Mouse (Mus musculus): ENCODE data around the gene G6pc3. TPM values are rescaled to one million over a fixed set of nuclear protein-coding genes. Genes with fewer than 3 reads are reported as not detected.
"Not testable (repeated sequence)": the region's sequence is repeated elsewhere in the genome, so short reads cannot be mapped to it uniquely, and the experiment has no call there.

Gene G6pc3
- polyA plus RNA-seq, 1 experiment: 28.3 TPM

DNA sequence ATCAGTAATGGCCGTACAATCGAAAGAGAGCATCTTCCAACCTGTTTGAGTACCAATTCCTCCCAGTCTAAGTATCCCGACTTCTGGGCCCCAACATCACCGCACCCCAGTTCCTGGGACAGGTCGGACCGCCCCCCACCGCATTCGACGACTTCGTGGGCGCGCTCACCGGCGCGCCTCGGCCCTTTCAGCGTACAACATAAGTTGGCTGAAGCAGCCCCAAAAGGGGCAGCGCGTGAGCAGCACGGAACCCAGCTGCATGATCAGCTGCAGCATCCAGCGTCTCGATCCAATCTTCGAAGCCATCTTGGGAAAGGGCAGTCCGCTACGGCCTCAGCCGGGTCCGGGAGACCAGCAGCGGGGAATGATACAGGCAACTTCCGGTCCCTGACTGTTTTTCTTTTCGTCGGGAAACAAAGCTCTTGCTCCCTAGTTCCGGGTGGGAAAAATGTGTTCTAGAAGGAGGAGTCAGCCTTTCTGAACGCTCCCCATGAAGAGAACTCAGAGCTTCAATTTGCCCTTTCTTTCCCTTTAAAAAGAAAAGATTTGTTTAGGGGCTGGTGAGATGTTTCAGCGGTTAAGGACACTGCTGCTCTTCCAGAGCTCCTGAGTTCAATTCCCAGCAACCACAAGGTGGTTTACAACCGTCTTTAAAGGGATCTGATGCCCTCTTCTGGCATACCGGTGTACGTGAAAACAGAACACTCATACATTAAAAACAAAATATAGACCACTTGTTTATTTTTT is 33.2 kb upstream of the G6pc3 start, which contains the start of gene Tmem101:
Gene Tmem101, minus strand, starts transcription at position 366 of the 747 bp plus-strand sequence.
- peaks cover 3% of the 10 kb centered on the region; the same call in 1 of the 2 replicates for H3K4me1 ChIP-seq (ENCODE audit: control insufficient read depth, insufficient read depth, low read length)
- TF ChIP-seq POLR2A (IDR thresholded peaks at IDR 0.05; ENCODE audit: borderline replicate concordance, low read depth, low read length) (no peak), CTCF (IDR thresholded peaks at IDR 0.05; ENCODE audit: low read depth, low read length) (no peak)
- peak within 1 kb of the TSS; percentile 5; the same call in 1 of the 2 replicates for H3K27ac ChIP-seq (ENCODE audit: insufficient read depth, low read depth, low read length)
- peak within 1 kb of the TSS; percentile 95 for H3K4me3 ChIP-seq (ENCODE audit: insufficient read depth, low read length)

- TF ChIP-seq POLR2A (IDR thresholded peaks at IDR 0.05; ENCODE audit: borderline replicate concordance, low read depth, low read length) (no peak), CTCF (IDR thresholded peaks at IDR 0.05; ENCODE audit: low read depth, low read length) (no peak)
- Histone ChIP-seq H3K4me3 (ENCODE audit: insufficient read depth, low read length) (no peak overlapping the region), H3K27ac (ENCODE audit: insufficient read depth, low read depth, low read length) (no peak overlapping the region), H3K4me1 (ENCODE audit: control insufficient read depth, insufficient read depth, low read length) (peaks cover 3% of the 10 kb centered on the region; the same call in 1 of the 2 replicates)
Measured at GRCm38 (mm10) chr11:102156786-102157089, 32.7 kb upstream of the G6pc3 start.

- not testable (repeated sequence) for H3K4me1 ChIP-seq (ENCODE audit: control insufficient read depth, insufficient read depth, low read length); H3K4me3 ChIP-seq (ENCODE audit: insufficient read depth, low read length); H3K27ac ChIP-seq (ENCODE audit: insufficient read depth, low read depth, low read length)
Measured at GRCm38 (mm10) chr11:102158024-102158423, 31.4 kb upstream of the G6pc3 start.

DNA sequence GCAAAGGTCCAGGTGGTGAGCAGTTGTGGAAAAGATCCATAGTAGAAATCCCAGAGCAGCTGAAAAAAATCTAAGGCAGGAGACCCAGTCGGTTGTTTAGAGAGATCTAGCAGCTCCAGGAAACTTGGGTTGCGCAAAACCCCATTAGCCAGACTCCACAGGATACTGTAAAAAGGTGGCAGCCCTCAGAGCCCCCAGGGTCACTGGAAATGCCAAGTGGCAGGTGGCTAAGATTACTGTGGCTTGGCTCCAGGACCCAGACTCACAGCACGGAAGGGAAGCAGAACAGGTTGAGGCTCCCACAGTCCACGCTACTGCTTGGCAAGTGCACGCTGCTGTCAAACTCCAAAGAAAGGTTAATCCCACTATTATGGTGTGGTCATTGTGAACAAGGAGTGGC is 29.6 kb upstream of the G6pc3 start:
- no peak overlapping the region for H3K27ac ChIP-seq (ENCODE audit: insufficient read depth, low read depth, low read length)
- TF ChIP-seq POLR2A (IDR thresholded peaks at IDR 0.05; ENCODE audit: borderline replicate concordance, low read depth, low read length) (no peak), CTCF (IDR thresholded peaks at IDR 0.05; ENCODE audit: low read depth, low read length) (no peak)
- peaks cover 3% of the 10 kb centered on the region; the same call in 1 of the 2 replicates for H3K4me1 ChIP-seq (ENCODE audit: control insufficient read depth, insufficient read depth, low read length)

DNA sequence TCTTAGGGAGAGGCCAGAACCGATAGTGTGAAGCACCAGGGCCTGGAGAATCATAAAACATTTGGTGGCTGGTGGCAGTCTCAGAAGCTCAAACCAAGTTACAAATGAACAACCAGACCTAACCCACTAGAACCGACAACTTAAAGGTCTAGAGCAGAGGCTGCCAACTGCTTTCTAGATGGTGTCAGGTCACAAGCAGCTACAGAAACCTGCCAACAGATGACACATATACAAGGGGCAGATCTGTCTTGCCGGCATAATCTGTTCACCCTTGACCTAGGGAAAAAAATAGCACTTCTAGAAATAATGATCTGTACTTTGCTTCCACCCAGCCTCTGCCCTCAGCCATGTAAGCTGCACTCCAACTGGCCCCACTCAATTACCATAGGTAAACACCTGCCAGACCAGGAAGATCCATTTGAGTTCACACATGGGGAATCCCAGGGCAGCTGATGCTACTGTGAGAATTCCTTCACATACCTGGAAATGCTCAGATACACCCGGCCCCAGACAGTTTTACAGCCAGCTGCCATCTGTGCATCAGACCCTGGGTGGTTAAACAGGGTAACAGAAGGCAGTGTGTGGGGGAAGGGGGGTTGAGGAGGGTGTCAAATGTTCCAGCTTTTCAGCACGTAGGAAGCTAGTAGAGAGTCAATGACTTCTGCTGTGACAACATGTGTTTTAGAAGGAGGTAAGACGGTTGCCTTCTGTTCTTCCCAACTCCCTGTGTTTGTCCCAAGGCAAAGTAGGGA is 23.3 kb upstream of the G6pc3 start:
- Histone ChIP-seq H3K4me3 (ENCODE audit: insufficient read depth, low read length) (no peak overlapping the region), H3K27ac (ENCODE audit: insufficient read depth, low read depth, low read length) (no peak overlapping the region), H3K4me1 (ENCODE audit: control insufficient read depth, insufficient read depth, low read length) (peaks cover 14% of the 10 kb centered on the region)
- TF ChIP-seq POLR2A (IDR thresholded peaks at IDR 0.05; ENCODE audit: borderline replicate concordance, low read depth, low read length) (no peak), CTCF (IDR thresholded peaks at IDR 0.05; ENCODE audit: low read depth, low read length) (no peak)

More for the DNA sequence above, 29.6 kb upstream of the G6pc3 start:
- no peak overlapping the region for H3K4me3 ChIP-seq (ENCODE audit: insufficient read depth, low read length)

- H3K4me1 ChIP-seq (ENCODE audit: control insufficient read depth, insufficient read depth, low read length): peaks cover 14% of the 10 kb centered on the region
- no peak overlapping the region for H3K4me3 ChIP-seq (ENCODE audit: insufficient read depth, low read length)
- no peak overlapping the region for H3K27ac ChIP-seq (ENCODE audit: insufficient read depth, low read depth, low read length)
- TF ChIP-seq POLR2A (IDR thresholded peaks at IDR 0.05; ENCODE audit: borderline replicate concordance, low read depth, low read length): no peak
Measured at GRCm38 (mm10) chr11:102167539-102167938, 21.9 kb upstream of the G6pc3 start.

GRCm38 (mm10) chr11:102168689-102169088 is 20.7 kb upstream of the G6pc3 start:
- Histone ChIP-seq H3K4me1 (ENCODE audit: control insufficient read depth, insufficient read depth, low read length) (peaks cover 14% of the 10 kb centered on the region), H3K27ac (ENCODE audit: insufficient read depth, low read depth, low read length) (no peak overlapping the region), H3K4me3 (ENCODE audit: insufficient read depth, low read length) (no peak overlapping the region)
- TF ChIP-seq POLR2A (IDR thresholded peaks at IDR 0.05; ENCODE audit: borderline replicate concordance, low read depth, low read length) (no peak), CTCF (IDR thresholded peaks at IDR 0.05; ENCODE audit: low read depth, low read length) (no peak)

DNA sequence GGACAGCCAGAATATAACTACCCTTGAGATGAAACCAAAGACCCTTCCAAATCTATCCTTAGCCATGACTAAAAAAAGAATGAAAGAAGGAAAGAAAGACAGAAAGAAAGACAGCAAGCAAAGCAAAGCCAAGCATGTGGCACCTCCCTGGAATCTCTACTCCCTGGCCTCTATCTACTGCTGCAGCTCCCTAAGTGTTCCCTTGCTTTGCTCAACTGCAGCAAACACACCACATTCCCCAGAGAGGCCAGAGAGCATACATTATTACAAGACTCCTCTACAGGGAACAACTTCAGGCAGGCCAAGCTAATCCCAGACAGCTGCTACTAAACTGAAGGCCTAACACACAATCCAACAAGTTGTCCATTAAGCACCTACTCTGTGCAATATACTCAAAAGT is 9.6 kb upstream of the G6pc3 start:
- Histone ChIP-seq H3K4me1 (ENCODE audit: control insufficient read depth, insufficient read depth, low read length) (peaks cover 11% of the 10 kb centered on the region), H3K4me3 (ENCODE audit: insufficient read depth, low read length) (no peak overlapping the region), H3K27ac (ENCODE audit: insufficient read depth, low read depth, low read length) (no peak overlapping the region)
- TF ChIP-seq CTCF (IDR thresholded peaks at IDR 0.05; ENCODE audit: low read depth, low read length) (no peak), POLR2A (IDR thresholded peaks at IDR 0.05; ENCODE audit: borderline replicate concordance, low read depth, low read length) (no peak)

DNA sequence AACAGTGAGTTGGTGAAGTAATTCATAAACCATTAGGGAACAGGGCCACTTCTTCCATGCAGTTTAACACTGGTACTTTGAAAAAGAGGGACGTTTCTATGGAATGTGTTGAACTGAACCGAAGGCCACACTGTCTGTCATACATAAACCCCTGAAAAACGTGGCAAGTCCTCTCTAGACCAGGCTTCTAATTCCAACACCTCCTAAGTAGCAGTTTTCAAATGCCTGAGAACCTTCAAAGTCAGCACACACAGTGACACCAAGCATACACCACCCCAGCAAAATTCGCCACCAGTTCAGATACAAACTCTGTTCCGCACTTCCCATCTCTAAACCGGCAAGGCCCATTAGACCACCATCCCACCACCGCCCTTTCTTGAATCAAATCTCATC is 5.2 kb upstream of the G6pc3 start:
- Histone ChIP-seq H3K4me1 (ENCODE audit: control insufficient read depth, insufficient read depth, low read length) (peaks cover 21% of the 10 kb centered on the region), H3K27ac (ENCODE audit: insufficient read depth, low read depth, low read length) (peak overlapping the region; percentile 44), H3K4me3 (ENCODE audit: insufficient read depth, low read length) (peak overlapping the region; percentile 79)
- no peak for TF ChIP-seq POLR2A (IDR thresholded peaks at IDR 0.05; ENCODE audit: borderline replicate concordance, low read depth, low read length)

Data from bone marrow macrophage, adult 2 months (primary cell).